Mouse (Mus musculus): Measurements from ENCODE around the gene Scgb1a1.

DNA sequence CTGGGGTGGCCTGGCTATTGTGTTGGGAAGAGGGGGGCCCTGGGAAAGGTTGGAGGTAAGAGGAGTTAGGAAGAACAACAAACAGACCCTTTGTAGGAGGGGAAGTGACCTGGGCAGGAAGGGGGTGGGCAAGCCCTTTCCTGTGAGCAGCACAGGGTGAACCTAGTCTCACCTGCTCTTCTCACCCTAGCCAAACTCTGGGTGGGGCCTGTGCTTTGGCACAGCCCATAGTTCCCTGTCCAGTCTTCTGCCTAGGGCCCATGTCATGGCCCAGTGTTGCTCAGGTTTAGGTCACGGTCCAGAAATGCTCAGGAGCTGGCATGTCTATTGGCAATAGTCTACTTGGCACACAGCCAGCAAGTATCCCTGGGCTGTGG lies 19.6 kb upstream of the Scgb1a1 start:
- TF ChIP-seq POLR2AphosphoS2 (IDR thresholded peaks at IDR 0.05; ENCODE audit: low read length) (no peak), UBTF (IDR thresholded peaks at IDR 0.05; ENCODE audit: borderline replicate concordance, insufficient read depth, low read depth, low read length) (no peak), MAFK (IDR thresholded peaks at IDR 0.05; ENCODE audit: borderline replicate concordance, low read depth, low read length) (no peak), MXI1 (IDR thresholded peaks at IDR 0.05; ENCODE audit: low read depth, low read length) (no peak), E2F4 (IDR thresholded peaks at IDR 0.05; ENCODE audit: borderline replicate concordance, low read depth, low read length) (no peak), CTCF (IDR thresholded peaks at IDR 0.05 in 2 of 3, conservative IDR thresholded peaks at IDR 0.05 in 1 of 3; ENCODE audit: control insufficient read depth in 1 of 3, insufficient read depth in 1 of 3, low read depth in 2 of 3, low read length in 3 of 3, poor library complexity in 1 of 3, severe bottlenecking in 1 of 3) (no peak), HCFC1 (IDR thresholded peaks at IDR 0.05; ENCODE audit: low read depth, low read length) (no peak), EP300 (IDR thresholded peaks at IDR 0.05; ENCODE audit: low read depth in 1 of 2, low read length in 2 of 2) (no peak)

Data from MEL (cell line).